Mouse (Mus musculus) cerebellum, adult 11-12 months (tissue): ENCODE measurements around the gene Zfp36l2.
"Not testable (repeated sequence)": the region's sequence is repeated elsewhere in the genome, so short reads cannot be mapped to it uniquely, and the experiment has no call there.

Experiments used
- DNase-seq: peaks from one replicate; pipeline ENCODE4 v3.0.0; 2022

Gene Zfp36l2

GRCm38 (mm10) chr17:84187727-84188373, at the start of gene Zfp36l2:
Zfp36l2 (minus strand) TSS chr17:84187947.
- peak; percentile 54 for DNase-seq

GRCm38 (mm10) chr17:84236781-84237557, 49.2 kb upstream of the Zfp36l2 start:
- no peak for DNase-seq

DNA sequence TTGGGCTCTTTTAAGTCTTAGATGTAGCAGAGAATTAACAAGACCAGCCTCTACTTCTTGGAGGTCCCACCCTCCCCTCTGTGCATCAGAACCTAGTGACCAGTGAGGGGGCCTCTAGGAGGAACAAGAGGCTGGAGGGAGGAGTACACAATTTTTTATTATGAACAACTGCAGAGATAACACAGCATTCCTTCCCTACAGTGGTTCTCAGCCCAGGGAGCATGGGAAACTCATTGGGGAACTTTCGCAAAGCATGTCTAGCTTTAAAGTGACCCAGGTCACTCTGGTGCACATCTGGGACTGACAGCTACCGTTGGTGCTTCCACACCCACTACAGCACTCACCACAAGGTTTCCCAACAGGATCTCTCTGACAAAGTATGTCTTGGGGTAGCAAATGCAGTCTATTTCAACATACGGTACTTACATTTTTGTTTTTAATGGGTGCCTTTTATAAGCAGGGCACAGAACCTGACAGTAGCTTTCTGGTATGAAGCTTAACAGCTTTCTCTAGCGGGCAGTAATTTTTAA, 47.7 kb upstream of the Zfp36l2 start:
- no peak for DNase-seq

DNA sequence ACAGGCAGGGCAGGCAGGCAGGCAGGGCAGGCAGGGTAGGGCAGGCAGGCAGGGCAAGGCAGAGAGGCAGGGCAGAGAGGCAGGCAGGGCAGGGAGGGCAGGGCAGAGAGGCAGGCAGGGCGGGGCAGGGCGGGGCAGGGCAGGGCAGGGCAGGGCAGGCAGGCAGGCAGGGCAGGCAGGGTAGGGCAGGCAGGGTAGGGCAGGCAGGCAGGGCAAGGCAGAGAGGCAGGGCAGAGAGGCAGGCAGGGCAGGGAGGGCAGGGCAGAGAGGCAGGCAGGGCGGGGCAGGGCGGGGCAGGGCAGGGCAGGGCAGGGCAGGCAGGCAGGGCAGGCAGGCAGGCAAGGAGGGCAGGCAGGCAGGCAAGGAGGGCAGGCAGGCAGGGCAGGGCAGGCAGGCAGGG, 47.0 kb upstream of the Zfp36l2 start:
- not testable (repeated sequence) for DNase-seq

- DNase-seq, result no peak
Measured at GRCm38 (mm10) chr17:84233758-84234157, 46.0 kb upstream of the Zfp36l2 start.

DNA sequence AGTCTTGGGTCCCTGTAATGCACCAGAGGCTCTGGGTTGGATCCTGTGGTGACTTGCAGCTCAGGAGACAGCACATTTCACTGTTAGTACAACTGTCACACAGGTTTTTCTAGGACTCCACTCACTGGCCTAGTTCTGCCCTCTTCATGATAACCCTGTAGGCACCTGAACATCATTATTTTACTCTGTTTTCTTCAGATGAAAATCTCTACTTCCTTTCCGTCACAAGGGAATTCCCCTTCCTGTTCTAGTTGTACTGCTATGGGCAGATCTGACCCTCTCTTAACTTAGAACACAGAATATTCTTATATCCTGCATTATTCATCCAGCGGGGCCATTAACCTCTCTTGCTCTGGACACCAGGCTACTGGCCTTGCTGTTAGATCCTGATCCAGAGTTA, 43.6 kb upstream of the Zfp36l2 start:
- DNase-seq, result no peak

- no peak for DNase-seq
Measured at GRCm38 (mm10) chr17:84228223-84228622, 40.5 kb upstream of the Zfp36l2 start.

- DNase-seq, result no peak
Measured at GRCm38 (mm10) chr17:84226681-84227080, 38.9 kb upstream of the Zfp36l2 start.

DNA sequence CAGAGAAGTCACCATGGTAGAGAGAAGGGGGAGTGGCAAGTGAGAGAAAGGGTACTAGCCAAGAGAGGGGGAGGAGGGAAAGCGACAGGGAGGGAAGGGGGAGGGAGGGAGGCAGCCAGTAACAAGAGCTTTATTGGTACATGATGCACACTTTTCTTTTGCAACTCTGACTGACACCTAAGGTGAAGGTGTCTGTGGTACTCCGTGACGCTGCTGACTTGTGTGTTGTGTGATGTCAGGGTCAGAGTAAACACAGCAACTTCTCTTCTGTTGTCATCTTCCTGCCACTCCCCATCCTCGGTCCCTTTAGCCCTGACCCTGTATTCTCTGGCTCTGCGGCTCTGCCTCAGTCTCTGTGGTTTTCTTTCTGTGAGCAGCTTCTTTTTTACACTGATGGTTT, 38.5 kb upstream of the Zfp36l2 start:
- DNase-seq, result no peak

DNA sequence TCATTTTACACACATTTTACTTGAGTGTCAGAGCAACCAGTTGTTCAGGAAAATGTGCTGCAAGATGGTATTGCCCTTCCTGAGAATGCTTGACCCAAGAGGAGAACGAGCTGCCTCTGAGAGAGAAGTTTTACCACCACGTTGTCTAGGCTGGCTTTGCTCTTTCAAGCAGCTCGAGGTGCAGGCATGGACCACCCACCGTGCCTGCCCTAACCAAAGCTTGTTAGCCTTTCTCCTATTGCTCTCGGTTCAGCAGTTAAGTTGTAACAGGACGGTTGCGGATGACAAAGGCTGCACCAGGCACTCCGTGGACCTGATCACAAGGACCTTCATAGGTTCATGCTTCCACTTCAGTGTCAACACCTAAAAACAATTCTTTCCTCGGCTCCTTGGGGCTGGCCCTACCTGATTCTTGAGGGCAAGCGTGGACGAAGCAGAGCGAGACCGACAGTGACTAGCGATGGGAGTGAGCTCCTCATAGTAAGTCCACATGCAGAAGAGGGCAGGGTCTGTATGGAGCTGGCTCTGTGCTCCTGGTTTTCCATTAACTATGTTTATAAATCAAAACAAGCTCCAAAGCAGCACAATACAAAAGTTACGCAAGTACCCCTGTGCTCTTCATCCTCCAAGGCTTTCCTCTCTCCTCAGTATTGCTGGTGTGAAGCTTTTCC, 36.6 kb upstream of the Zfp36l2 start:
- no peak for DNase-seq

DNA sequence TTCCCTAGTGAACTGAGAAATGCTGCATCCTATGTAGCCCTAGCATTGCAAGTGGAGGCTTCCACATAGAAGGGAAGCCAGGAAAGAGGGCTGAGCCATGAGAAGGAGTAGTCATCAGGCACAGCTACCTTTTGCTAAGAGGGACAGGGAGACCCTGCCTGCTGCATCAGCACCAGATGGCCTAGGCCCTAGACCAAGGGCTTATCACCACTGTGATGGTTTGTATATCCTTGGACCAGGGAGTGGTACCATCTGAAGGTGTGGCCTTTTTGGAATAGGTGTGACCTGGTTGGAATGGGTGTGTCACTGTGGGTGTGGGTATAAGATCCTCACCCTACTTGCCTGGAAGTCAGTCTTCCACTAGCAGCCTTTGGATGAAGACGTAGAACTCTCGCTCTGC, 31.1 kb upstream of the Zfp36l2 start:
- not testable (repeated sequence) for DNase-seq

GRCm38 (mm10) chr17:84217696-84218095, 29.9 kb upstream of the Zfp36l2 start:
- DNase-seq, result no peak

- DNase-seq, result no peak
Measured at GRCm38 (mm10) chr17:84215264-84215960, 27.7 kb upstream of the Zfp36l2 start.

DNA sequence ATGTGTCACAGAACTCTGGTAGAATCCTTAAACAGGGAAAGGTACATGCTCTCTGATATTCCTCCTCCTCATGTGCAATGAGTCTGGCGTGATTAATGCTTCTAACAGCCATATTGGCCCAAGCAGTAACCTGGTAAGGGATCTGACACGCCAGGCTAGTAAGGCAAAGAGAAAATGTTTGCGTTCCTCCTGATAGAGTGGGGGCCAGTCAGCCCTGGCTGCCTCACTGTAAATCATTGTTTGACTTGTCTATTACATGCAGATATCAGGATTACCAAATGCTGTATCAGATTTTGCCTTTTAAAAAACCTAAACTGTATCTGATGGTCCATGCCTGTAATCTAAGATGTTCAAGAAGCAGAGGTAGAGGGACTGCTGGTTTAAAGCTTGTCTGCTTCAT, 25.7 kb upstream of the Zfp36l2 start:
- DNase-seq, result no peak

GRCm38 (mm10) chr17:84207611-84208010, 19.9 kb upstream of the Zfp36l2 start:
- DNase-seq, result no peak

DNA sequence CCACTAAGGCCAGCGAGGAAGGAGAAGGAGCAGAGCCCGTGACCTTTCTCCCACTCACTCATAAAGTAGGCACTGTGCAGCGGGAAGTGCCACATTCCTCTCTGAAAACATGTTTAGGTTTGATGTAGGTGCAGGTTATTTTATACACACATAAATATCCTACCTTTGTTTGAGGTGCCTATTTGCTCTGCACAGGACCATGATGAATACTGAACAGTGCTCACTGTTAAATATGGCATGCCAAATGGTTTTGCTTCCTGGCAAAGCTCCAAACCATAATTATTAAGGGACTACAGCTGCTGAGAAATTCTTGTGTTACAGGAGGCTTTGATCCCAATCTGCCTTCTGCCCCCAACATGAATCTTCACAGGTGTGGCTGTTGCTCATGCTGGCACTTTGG, 18.5 kb upstream of the Zfp36l2 start:
- no peak for DNase-seq

- no peak for DNase-seq
Measured at GRCm38 (mm10) chr17:84204962-84205361, 17.2 kb upstream of the Zfp36l2 start.

DNA sequence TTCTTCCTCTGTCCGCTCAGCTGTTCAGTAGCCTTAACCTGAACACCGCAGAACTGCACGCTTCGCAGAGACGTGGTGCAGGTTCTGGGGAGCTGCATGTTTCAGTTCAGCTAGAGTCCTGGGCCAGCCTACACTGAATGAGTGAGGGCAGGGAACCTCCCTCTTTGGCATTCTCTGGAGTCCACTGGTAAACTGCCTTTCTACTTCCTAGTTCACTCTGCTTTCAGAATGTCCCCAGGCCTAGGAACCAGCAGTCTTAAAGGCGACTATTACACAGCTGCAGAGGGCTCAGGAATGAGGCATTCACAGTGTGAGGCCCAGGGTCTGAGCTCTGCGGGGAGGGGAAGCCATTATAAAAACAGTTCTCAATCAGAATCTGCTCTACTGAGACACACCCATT, 15.6 kb upstream of the Zfp36l2 start:
- DNase-seq, result no peak

DNA sequence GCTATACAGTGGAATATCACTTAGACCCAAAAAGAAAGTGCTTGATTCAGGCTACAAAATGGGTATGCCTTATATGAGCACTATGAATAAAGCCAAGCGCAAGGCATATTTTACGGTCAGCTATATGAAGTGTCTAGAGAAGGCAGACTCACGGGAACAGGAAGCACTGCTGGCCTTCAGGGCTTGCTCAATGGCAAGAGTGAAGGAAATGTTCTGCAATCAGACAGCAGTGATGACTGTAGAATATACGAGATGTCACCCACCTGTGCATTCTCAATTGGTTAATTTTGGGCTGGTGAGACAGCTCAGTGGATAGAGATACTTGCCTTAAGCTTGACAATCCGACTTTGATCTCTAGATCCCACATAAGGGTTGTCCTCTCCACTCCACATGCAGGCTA, 13.4 kb upstream of the Zfp36l2 start:
- no peak for DNase-seq

DNA sequence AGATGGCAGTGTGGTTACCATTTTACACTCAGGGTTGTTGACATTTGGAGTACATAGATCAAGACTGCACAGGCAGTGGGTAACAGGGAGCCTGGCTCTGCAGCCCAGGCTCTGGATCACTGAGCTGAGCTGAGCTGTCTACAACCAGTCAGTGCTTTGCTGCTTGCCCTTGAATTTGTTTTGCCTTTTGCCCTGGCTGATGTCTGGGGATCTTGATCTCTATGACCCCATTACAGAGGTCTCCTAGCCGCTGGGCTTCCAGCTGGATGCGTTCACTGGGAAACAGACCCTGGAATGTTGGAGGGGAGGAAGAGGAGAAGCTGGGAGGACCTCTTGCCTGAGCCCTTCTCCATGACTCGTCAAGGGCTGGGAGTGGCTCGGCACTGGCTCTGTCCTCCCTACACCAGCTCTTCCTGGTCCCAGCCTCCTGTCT, 10.2 kb upstream of the Zfp36l2 start:
- no peak for DNase-seq

- no peak for DNase-seq
Measured at GRCm38 (mm10) chr17:84196329-84196728, 8.6 kb upstream of the Zfp36l2 start.

DNA sequence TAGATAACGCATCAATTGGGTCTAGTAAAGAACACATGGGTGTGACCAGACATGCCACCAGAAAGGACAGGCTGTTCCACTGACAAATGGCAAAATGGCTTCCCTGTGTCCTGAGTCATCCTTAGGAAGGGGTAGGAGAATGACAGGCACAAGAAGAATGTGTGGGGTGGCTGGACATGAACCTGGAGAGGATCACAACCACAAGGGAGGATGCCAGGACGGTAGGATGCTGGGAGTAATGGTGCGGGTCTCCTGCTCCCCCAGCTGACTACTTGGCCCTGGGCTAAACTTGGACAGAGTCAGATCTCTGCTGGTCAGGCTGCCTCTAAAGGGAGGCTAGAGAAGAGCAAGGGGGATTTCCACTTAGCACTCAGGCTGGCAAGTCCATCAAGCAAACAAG, 8.1 kb upstream of the Zfp36l2 start:
- no peak for DNase-seq

GRCm38 (mm10) chr17:84195003-84195395, 7.3 kb upstream of the Zfp36l2 start:
- no peak for DNase-seq
